Mouse (Mus musculus) hindbrain, embryonic 11.5 days (tissue): ENCODE measurements around the gene Ncoa3. TPM values are rescaled to one million over a fixed set of nuclear protein-coding genes. Genes with fewer than 3 reads are reported as not detected.

ENCODE experiments used
- ATAC-seq: fragments of 200-750 bp; cut with Nextera tagmentation; 2 replicates; pipeline ENCODE4 v1.8.0; 2017; ENCODE audit warnings: mild to moderate bottlenecking, moderate TSS enrichment, moderate library complexity; ENCODE audit not compliant: low FRiP score
- DNase-seq: peaks from one replicate; pipeline ENCODE4 v3.0.0-alpha.2; 2015; ENCODE audit warnings: low spot score
- H3K27ac ChIP-seq: fragments of 300-500 bp; sonication (generic); 2 replicates; pipeline ENCODE4 v1.5.1; 2014; ENCODE audit warnings: mild to moderate bottlenecking, low read depth, low read length
- H3K27me3 ChIP-seq: fragments of 300-500 bp; sonication (generic); 2 replicates; pipeline ENCODE4 v1.6.1; 2014; ENCODE audit warnings: mild to moderate bottlenecking, low read length, moderate library complexity, mixed read lengths; ENCODE audit not compliant: control insufficient read depth, insufficient read depth
- H3K36me3 ChIP-seq: fragments of 300-500 bp; sonication (generic); 2 replicates; pipeline ENCODE4 v1.6.1; 2014; ENCODE audit warnings: mild to moderate bottlenecking, low read length, moderate library complexity, mixed read lengths; ENCODE audit not compliant: control insufficient read depth, insufficient read depth
- H3K4me1 ChIP-seq: fragments of 300-500 bp; sonication (generic); replicated peaks from 2 replicates; pipeline ENCODE4 v1.6.1; 2014; ENCODE audit warnings: low read length, mixed read lengths; ENCODE audit not compliant: control insufficient read depth, insufficient read depth
- H3K4me2 ChIP-seq: fragments of 300-500 bp; sonication (generic); replicated peaks from 2 replicates; pipeline ENCODE4 v1.6.1; 2014; ENCODE audit warnings: mild to moderate bottlenecking, low read depth, low read length
- H3K4me3 ChIP-seq: fragments of 300-500 bp; sonication (generic); 2 replicates; pipeline ENCODE4 v1.5.1; 2014; ENCODE audit warnings: low read depth, low read length
- H3K9ac ChIP-seq: fragments of 300-500 bp; sonication (generic); 2 replicates; pipeline ENCODE4 v1.6.1; 2014; ENCODE audit warnings: low read depth, low read length
- H3K9me3 ChIP-seq: fragments of 300-500 bp; sonication (generic); 2 replicates; pipeline ENCODE4 v1.6.1; 2016; ENCODE audit warnings: low read length; ENCODE audit not compliant: control insufficient read depth
- WGBS: fragments of 180-500 bp; shearing (Covaris S2); extraction: QIAGEN DNeasy Blood & Tissue Kit; methylation state at CpG from one replicate; pipeline ENCODE4 v1.1.7; 2014; 5-methylcytosine and 5-hydroxymethylcytosine counted together
- polyA plus RNA-seq: library from polyadenylated mRNA; unstranded; fragments of >200 nt; fragmentation: Nextera tagmentation; extraction: Ambion mirVana; gene quantifications from 2 replicates; pipeline ENCODE4 v1.2.1, GENCODE M21; 2014

The Ncoa3 gene
- polyA plus RNA-seq, 1 experiment from 2014 or later, result 17.1 TPM

DNA sequence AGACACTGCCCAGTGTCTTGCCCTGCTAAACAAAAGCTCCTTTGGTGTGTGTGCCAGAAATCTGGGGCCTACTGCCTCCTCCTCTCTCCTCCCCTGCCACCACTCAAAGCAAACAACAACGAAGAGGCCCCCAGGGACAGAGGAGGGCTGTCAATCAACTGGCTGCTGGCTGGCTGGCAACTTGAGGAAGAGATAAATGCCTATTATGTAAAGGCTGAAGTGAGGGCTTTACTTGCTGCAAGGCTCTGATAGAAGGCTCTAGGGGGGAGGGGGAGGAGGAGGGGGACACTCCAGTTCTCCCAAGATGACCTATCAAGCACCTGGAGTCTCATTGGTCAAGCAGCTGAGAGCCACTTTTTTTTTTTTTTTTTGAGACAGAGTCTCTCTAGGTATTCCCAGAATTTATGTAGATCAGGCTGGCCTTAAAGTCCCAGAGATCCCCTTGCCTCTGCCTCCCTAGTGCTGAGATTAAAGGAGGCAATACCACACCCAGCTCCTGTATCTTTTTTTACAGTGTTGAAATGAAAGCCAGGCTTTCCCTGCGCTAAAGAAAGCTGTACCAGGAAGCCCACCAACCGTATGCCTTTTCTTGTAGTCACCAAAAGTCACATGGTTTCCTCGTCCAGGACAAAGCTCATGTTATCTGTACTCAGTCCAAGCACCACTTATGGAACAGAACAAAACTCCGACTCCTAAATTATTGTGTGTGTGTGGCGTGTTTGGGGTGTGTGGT, 24.4 kb upstream of the Ncoa3 start:
- no peak overlapping the region for H3K4me2 ChIP-seq
- no peaks in the 10 kb centered on the region for H3K9me3 ChIP-seq
- no peak overlapping the region for H3K4me3 ChIP-seq
- H3K36me3 ChIP-seq, result no peaks in the 10 kb centered on the region
- no peak overlapping the region for H3K9ac ChIP-seq
- peaks cover 5% of the 10 kb centered on the region; the same call in 1 of the 2 replicates for H3K4me1 ChIP-seq
- H3K27ac ChIP-seq, result peak overlapping the region; percentile 74
- 62% methylated on average over 6 of the region's 6 CpGs for WGBS
- ATAC-seq (peak; percentile 89), DNase-seq (peak; percentile 82)
- no peaks in the 10 kb centered on the region for H3K27me3 ChIP-seq

DNA sequence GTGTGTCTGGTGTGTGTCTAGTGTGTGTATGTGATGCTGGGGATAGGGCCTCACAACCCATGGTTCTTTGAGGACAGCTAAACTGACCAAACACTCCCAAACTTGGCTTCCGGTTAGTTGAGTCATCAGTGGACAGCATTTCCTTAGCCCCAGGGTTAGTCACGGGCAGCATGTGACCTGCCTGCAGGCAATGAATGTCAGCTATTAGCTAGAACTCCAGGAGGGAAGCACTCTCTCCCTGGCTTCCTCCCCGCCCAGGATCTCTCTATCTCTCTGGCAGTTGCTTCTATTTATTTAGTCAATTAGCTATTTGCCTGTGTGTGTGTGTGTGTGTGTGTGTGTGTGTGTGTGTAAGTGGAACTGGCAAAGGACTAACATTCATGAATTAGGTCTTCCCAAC, 23.6 kb upstream of the Ncoa3 start:
- DNase-seq, result peak; percentile 19
- no peaks in the 10 kb centered on the region for H3K36me3 ChIP-seq
- H3K27ac ChIP-seq, result peak overlapping the region; percentile 24; the same call in 1 of the 2 replicates

DNA sequence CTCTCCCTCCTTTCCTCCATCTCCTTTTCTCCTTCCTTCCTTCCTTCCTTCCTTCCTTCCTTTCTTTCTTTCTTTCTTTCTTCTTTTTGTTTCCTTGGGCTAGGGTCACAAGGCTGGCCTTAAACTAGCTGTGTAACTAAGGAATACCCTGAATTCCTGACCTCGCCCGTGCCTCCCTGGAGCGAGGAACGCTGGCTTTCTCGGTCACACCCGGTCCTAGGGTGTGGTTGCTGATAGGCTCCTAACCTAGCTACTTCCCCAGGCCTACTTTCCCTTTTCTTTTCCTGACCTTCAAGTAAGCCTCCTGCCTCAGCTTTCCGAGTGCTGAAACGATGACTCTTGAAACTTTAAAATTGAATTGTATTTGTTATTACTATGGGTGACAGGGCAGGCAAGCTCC, 23.0 kb upstream of the Ncoa3 start:
- 57% methylated on average over 8 of the region's 8 CpGs for WGBS
- no peak overlapping the region for H3K4me2 ChIP-seq
- no peak for DNase-seq

More for the DNA sequence above, 23.6 kb upstream of the Ncoa3 start:
- Histone ChIP-seq H3K4me1 (peaks cover 5% of the 10 kb centered on the region; the same call in 1 of the 2 replicates), H3K27me3 (no peaks in the 10 kb centered on the region), H3K9me3 (no peaks in the 10 kb centered on the region), H3K9ac (no peak overlapping the region), H3K4me2 (no peak overlapping the region), H3K4me3 (no peak overlapping the region)
- 22% methylated on average over 3 of the region's 3 CpGs for WGBS
- no peak for ATAC-seq

DNA sequence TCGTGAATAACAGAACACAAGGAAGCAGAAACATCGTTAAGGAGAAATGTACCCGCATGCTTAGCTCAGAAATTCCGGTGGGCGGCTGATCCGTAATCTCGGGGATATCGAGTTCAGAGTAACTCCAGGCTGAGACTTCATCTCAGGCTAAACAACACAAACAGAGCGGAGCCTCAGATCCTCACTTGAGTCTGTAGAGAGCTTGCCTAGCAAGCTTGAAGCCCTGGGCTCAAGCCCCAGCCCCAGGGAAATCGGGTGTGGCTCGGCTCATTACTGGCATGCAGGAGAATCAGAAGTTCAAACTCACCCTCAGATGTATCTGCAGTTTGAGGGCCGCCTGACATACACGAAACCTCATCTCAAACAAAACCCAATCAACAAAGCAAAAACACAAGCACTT, 22.5 kb upstream of the Ncoa3 start:
- Histone ChIP-seq H3K4me3 (no peak overlapping the region), H3K4me2 (no peak overlapping the region), H3K9ac (no peak overlapping the region), H3K36me3 (no peaks in the 10 kb centered on the region), H3K9me3 (no peaks in the 10 kb centered on the region), H3K27ac (no peak overlapping the region), H3K4me1 (peaks cover 5% of the 10 kb centered on the region; the same call in 1 of the 2 replicates), H3K27me3 (no peaks in the 10 kb centered on the region)
- ATAC-seq (no peak), DNase-seq (no peak)
- WGBS, result 87% methylated on average over 13 of the region's 13 CpGs

More for the DNA sequence above, 23.0 kb upstream of the Ncoa3 start:
- no peak overlapping the region for H3K9ac ChIP-seq
- H3K27ac ChIP-seq, result no peak overlapping the region
- ATAC-seq, result no peak
- H3K27me3 ChIP-seq, result no peaks in the 10 kb centered on the region
- no peaks in the 10 kb centered on the region for H3K9me3 ChIP-seq
- H3K4me1 ChIP-seq, result peaks cover 5% of the 10 kb centered on the region; the same call in 1 of the 2 replicates
- no peak overlapping the region for H3K4me3 ChIP-seq
- H3K36me3 ChIP-seq, result no peaks in the 10 kb centered on the region

- Histone ChIP-seq H3K27me3 (no peaks in the 10 kb centered on the region), H3K9me3 (no peaks in the 10 kb centered on the region), H3K9ac (no peak overlapping the region), H3K4me1 (peaks cover 5% of the 10 kb centered on the region; the same call in 1 of the 2 replicates), H3K4me2 (no peak overlapping the region), H3K27ac (no peak overlapping the region), H3K36me3 (no peaks in the 10 kb centered on the region), H3K4me3 (no peak overlapping the region)
- 90% methylated on average over 7 of the region's 7 CpGs for WGBS
- DNase-seq (no peak), ATAC-seq (no peak)
These were observed 21.7 kb upstream of the Ncoa3 start for GRCm38 (mm10) chr2:165970767-165971166.

DNA sequence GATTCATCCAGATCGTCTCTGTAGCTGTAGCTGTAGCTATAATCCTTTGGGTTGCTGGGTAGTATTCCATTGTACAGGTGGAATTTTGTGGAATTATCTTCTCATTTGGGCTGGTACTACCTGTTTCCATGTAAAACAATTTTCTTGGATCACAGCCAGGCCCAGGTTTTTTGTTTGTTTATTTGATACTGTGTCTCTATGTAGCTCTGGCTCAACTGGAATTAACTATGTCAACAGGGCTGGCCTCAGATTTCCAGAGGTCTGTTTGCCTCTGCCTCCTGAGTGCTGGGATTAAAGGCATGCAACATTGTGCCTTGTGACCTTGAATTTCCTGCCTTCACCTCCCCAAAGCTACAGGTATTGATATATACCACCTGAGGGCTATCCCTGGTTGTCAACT, 18.1 kb upstream of the Ncoa3 start:
- H3K9me3 ChIP-seq, result no peaks in the 10 kb centered on the region
- no peak overlapping the region for H3K4me3 ChIP-seq
- 81% methylated on average over 1 of the region's 1 CpGs for WGBS
- ATAC-seq (no peak), DNase-seq (no peak)
- no peak overlapping the region for H3K9ac ChIP-seq
- no peaks in the 10 kb centered on the region for H3K36me3 ChIP-seq
- no peak overlapping the region for H3K27ac ChIP-seq
- no peaks in the 10 kb centered on the region for H3K4me1 ChIP-seq
- no peak overlapping the region for H3K4me2 ChIP-seq
- H3K27me3 ChIP-seq, result no peaks in the 10 kb centered on the region

DNA sequence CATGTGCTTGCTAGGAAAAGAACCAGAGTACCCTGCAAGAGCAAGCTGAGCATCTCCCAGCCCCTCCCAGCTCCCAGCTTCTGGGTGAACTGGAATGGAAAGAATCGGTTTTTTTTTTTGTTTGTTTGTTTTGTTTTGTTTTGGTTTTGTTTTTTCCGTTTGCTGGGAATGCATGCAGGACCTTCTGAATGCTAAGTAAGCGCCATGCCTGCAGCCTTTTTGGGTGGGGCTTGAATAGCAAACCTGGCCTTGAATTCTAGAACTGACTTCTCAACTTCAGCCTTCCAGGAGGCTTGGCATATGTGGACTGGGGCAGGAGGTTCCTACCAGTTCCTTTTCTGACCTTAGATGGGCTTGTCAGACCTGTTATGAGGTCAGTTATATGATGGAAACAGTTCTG, 16.2 kb upstream of the Ncoa3 start:
- ATAC-seq (no peak), DNase-seq (no peak)
- Histone ChIP-seq H3K9me3 (no peaks in the 10 kb centered on the region), H3K4me2 (no peak overlapping the region), H3K4me1 (no peaks in the 10 kb centered on the region), H3K36me3 (no peaks in the 10 kb centered on the region), H3K4me3 (no peak overlapping the region), H3K9ac (no peak overlapping the region), H3K27me3 (no peaks in the 10 kb centered on the region), H3K27ac (no peak overlapping the region)
- WGBS, result 74% methylated on average over 3 of the region's 3 CpGs

- no peak for ATAC-seq
- Histone ChIP-seq H3K9ac (no peak overlapping the region), H3K9me3 (no peaks in the 10 kb centered on the region), H3K27ac (no peak overlapping the region), H3K27me3 (no peaks in the 10 kb centered on the region), H3K36me3 (no peaks in the 10 kb centered on the region), H3K4me1 (no peaks in the 10 kb centered on the region), H3K4me3 (no peak overlapping the region), H3K4me2 (no peak overlapping the region)
- DNase-seq, result no peak
- 63% methylated on average over 5 of the region's 5 CpGs for WGBS
These were observed 15.6 kb upstream of the Ncoa3 start for GRCm38 (mm10) chr2:165976874-165977273.

GRCm38 (mm10) chr2:165978119-165978518, 14.3 kb upstream of the Ncoa3 start:
- no peaks in the 10 kb centered on the region for H3K27me3 ChIP-seq
- H3K9me3 ChIP-seq, result no peaks in the 10 kb centered on the region
- H3K4me1 ChIP-seq, result no peaks in the 10 kb centered on the region
- DNase-seq, result no peak
- H3K4me2 ChIP-seq, result no peak overlapping the region
- H3K4me3 ChIP-seq, result no peak overlapping the region
- no peak overlapping the region for H3K27ac ChIP-seq
- no peak for ATAC-seq
- no peaks in the 10 kb centered on the region for H3K36me3 ChIP-seq
- WGBS, result 95% methylated on average over 1 of the region's 1 CpGs
- no peak overlapping the region for H3K9ac ChIP-seq
